Mouse (Mus musculus) lung, embryonic 14.5 days (tissue): ENCODE results near the gene Luc7l3. TPM values are rescaled to one million over a fixed set of nuclear protein-coding genes. Genes with fewer than 3 reads are reported as not detected.
"Not testable (repeated sequence)": the region's sequence is repeated elsewhere in the genome, so short reads cannot be mapped to it uniquely, and the experiment has no call there.

Experiments
- ATAC-seq: fragments of 200-750 bp; cut with Nextera tagmentation; 2 replicates; pipeline ENCODE4 v1.8.0; 2017; ENCODE audit warnings: mild to moderate bottlenecking, moderate TSS enrichment, moderate library complexity; ENCODE audit not compliant: insufficient read depth
- DNase-seq: peaks from one replicate; pipeline ENCODE4 v3.0.0-alpha.2; 2015
- H3K27ac ChIP-seq: fragments of 300-500 bp; sonication (generic); 2 replicates; pipeline ENCODE4 v1.5.1; 2014; ENCODE audit warnings: low read depth, mild to moderate bottlenecking, moderate library complexity
- H3K27me3 ChIP-seq: fragments of 300-500 bp; sonication (generic); 2 replicates; pipeline ENCODE4 v1.6.1; 2014; ENCODE audit warnings: low read length, control low read depth; ENCODE audit not compliant: insufficient read depth
- H3K36me3 ChIP-seq: fragments of 300-500 bp; sonication (generic); 2 replicates; pipeline ENCODE4 v1.6.1; 2014; ENCODE audit warnings: control low read depth; ENCODE audit not compliant: insufficient read depth
- H3K4me1 ChIP-seq: fragments of 300-500 bp; sonication (generic); 2 replicates; pipeline ENCODE4 v1.6.1; 2014; ENCODE audit warnings: antibody characterized with exemption, control low read depth; ENCODE audit not compliant: insufficient read depth
- H3K4me2 ChIP-seq: fragments of 300-500 bp; sonication (generic); 2 replicates; pipeline ENCODE4 v1.6.1; 2014; ENCODE audit warnings: mild to moderate bottlenecking
- H3K4me3 ChIP-seq: fragments of 300-500 bp; sonication (generic); 2 replicates; pipeline ENCODE4 v1.5.1; 2014; ENCODE audit warnings: low read depth, low read length
- H3K9ac ChIP-seq: fragments of 300-500 bp; sonication (generic); 2 replicates; pipeline ENCODE4 v1.6.1; 2014
- H3K9me3 ChIP-seq: fragments of 300-500 bp; sonication (generic); 2 replicates; pipeline ENCODE4 v1.6.1; 2016; ENCODE audit warnings: low read depth, low read length, control low read depth
- CTCF ChIP-seq: IDR thresholded peaks from 2 replicates; pipeline ENCODE4 v1.5.1; 2016; ENCODE audit warnings: antibody characterized with exemption, low read depth
- WGBS: fragments of 180-500 bp; shearing (Covaris S2); extraction: QIAGEN DNeasy Blood & Tissue Kit; methylation state at CpG from one replicate; pipeline ENCODE4 v1.1.7; 2014; 5-methylcytosine and 5-hydroxymethylcytosine counted together
- polyA plus RNA-seq: library from polyadenylated mRNA; unstranded; fragments of >200 nt; fragmentation: Nextera tagmentation; extraction: Ambion mirVana; gene quantifications from 2 replicates; pipeline ENCODE4 v1.2.1, GENCODE M21; 2014

Gene Luc7l3
- polyA plus RNA-seq, 1 experiment from 2014 or later, result 93.2 TPM

- no peak for TF ChIP-seq CTCF
- no peaks in the 10 kb centered on the region for H3K4me1 ChIP-seq
- H3K4me2 ChIP-seq, result no peak overlapping the region
- no peaks in the 10 kb centered on the region for H3K36me3 ChIP-seq
- no peak for ATAC-seq
- no peaks in the 10 kb centered on the region for H3K9me3 ChIP-seq
- DNase-seq, result no peak
- no peak overlapping the region for H3K4me3 ChIP-seq
- H3K27me3 ChIP-seq, result no peaks in the 10 kb centered on the region
- no peak overlapping the region for H3K27ac ChIP-seq
- no peak overlapping the region for H3K9ac ChIP-seq
- 80% methylated on average over 2 of the region's 2 CpGs for WGBS
Measured at GRCm38 (mm10) chr11:94271015-94271414, 50.8 kb downstream of the Luc7l3 start.

- TF ChIP-seq CTCF, result no peak
Measured at GRCm38 (mm10) chr11:94269906-94270305, 51.9 kb downstream of the Luc7l3 start.

GRCm38 (mm10) chr11:94268761-94269160, 53.0 kb downstream of the Luc7l3 start:
- Histone ChIP-seq H3K4me1 (no peaks in the 10 kb centered on the region), H3K4me3 (no peak overlapping the region), H3K36me3 (no peaks in the 10 kb centered on the region), H3K9me3 (no peaks in the 10 kb centered on the region), H3K27ac (no peak overlapping the region), H3K9ac (no peak overlapping the region), H3K27me3 (no peaks in the 10 kb centered on the region), H3K4me2 (no peak overlapping the region)
- no peak for DNase-seq
- ATAC-seq, result no peak
- no peak for TF ChIP-seq CTCF

More at GRCm38 (mm10) chr11:94269906-94270305, 51.9 kb downstream of the Luc7l3 start:
- H3K27ac ChIP-seq, result no peak overlapping the region
- 85% methylated on average over 7 of the region's 7 CpGs for WGBS
- no peak overlapping the region for H3K4me3 ChIP-seq
- ATAC-seq (no peak), DNase-seq (no peak)
- no peaks in the 10 kb centered on the region for H3K27me3 ChIP-seq
- H3K9ac ChIP-seq, result no peak overlapping the region
- no peaks in the 10 kb centered on the region for H3K36me3 ChIP-seq
- no peaks in the 10 kb centered on the region for H3K4me1 ChIP-seq
- H3K4me2 ChIP-seq, result no peak overlapping the region
- no peaks in the 10 kb centered on the region for H3K9me3 ChIP-seq

GRCm38 (mm10) chr11:94266155-94266554, 55.6 kb downstream of the Luc7l3 start:
- not testable (repeated sequence) for H3K4me1 ChIP-seq, H3K9ac ChIP-seq, ATAC-seq, H3K27me3 ChIP-seq, H3K4me3 ChIP-seq, H3K36me3 ChIP-seq, DNase-seq, H3K4me2 ChIP-seq, H3K27ac ChIP-seq, H3K9me3 ChIP-seq
- 66% methylated on average over 3 of the region's 3 CpGs for WGBS

GRCm38 (mm10) chr11:94265134-94265785, 56.5 kb downstream of the Luc7l3 start:
- peak; percentile 68 for TF ChIP-seq CTCF
- ATAC-seq, result peak; percentile 78
- peak overlapping the region; percentile 28 for H3K9ac ChIP-seq
- no peaks in the 10 kb centered on the region for H3K9me3 ChIP-seq
- peak overlapping the region; percentile 66 for H3K4me2 ChIP-seq
- WGBS, result under 1% methylated on average over 18 of the region's 18 CpGs
- H3K4me1 ChIP-seq, result no peaks in the 10 kb centered on the region
- no peaks in the 10 kb centered on the region for H3K27me3 ChIP-seq
- H3K4me3 ChIP-seq, result peak overlapping the region; percentile 27
- DNase-seq, result peak; percentile 76
- peak overlapping the region; percentile 15; the same call in 1 of the 2 replicates for H3K27ac ChIP-seq
- no peaks in the 10 kb centered on the region for H3K36me3 ChIP-seq

- no peak for ATAC-seq
- no peak overlapping the region for H3K9ac ChIP-seq
- H3K9me3 ChIP-seq, result no peaks in the 10 kb centered on the region
- no peak overlapping the region for H3K4me2 ChIP-seq
- no peaks in the 10 kb centered on the region for H3K4me1 ChIP-seq
- DNase-seq, result no peak
- H3K27ac ChIP-seq, result no peak overlapping the region
- TF ChIP-seq CTCF, result no peak
- 43% methylated on average over 6 of the region's 6 CpGs for WGBS
- H3K4me3 ChIP-seq, result no peak overlapping the region
- H3K36me3 ChIP-seq, result no peaks in the 10 kb centered on the region
- H3K27me3 ChIP-seq, result no peaks in the 10 kb centered on the region
Measured at GRCm38 (mm10) chr11:94261585-94262370, 60.0 kb downstream of the Luc7l3 start.

- Histone ChIP-seq H3K4me2 (no peak overlapping the region), H3K36me3 (no peaks in the 10 kb centered on the region), H3K9ac (no peak overlapping the region), H3K4me1 (no peaks in the 10 kb centered on the region), H3K27ac (no peak overlapping the region), H3K9me3 (no peaks in the 10 kb centered on the region), H3K27me3 (no peaks in the 10 kb centered on the region), H3K4me3 (no peak overlapping the region)
- 75% methylated on average over 4 of the region's 4 CpGs for WGBS
- ATAC-seq (no peak), DNase-seq (no peak)
- TF ChIP-seq CTCF, result no peak
Measured at GRCm38 (mm10) chr11:94259814-94260213, 62.0 kb downstream of the Luc7l3 start.
